Mouse (Mus musculus) forebrain, postnatal 0 days (tissue): ENCODE data around the gene Usp32. TPM values are rescaled to one million over a fixed set of nuclear protein-coding genes. Genes with fewer than 3 reads are reported as not detected.

ENCODE experiments used
- ATAC-seq: fragments of 200-750 bp; cut with Nextera tagmentation; 2 replicates; pipeline ENCODE4 v1.8.0; 2017; ENCODE audit warnings: mild to moderate bottlenecking, moderate library complexity
- DNase-seq: peaks from one replicate; pipeline ENCODE4 v3.0.0-alpha.2; 2015
- H3K27ac ChIP-seq: fragments of 300-500 bp; sonication (generic); 2 replicates; pipeline ENCODE4 v1.5.1; 2014; ENCODE audit warnings: low read depth, mild to moderate bottlenecking, antibody characterized with exemption, low read length, moderate library complexity, mixed read lengths
- H3K27me3 ChIP-seq: fragments of 300-500 bp; sonication (generic); 2 replicates; pipeline ENCODE4 v1.6.1; 2014; ENCODE audit warnings: mild to moderate bottlenecking, low read length, mixed read lengths; ENCODE audit not compliant: insufficient read depth
- H3K36me3 ChIP-seq: fragments of 300-500 bp; sonication (generic); 2 replicates; pipeline ENCODE4 v1.6.1; 2014; ENCODE audit warnings: mild to moderate bottlenecking, moderate library complexity; ENCODE audit not compliant: insufficient read depth
- H3K4me1 ChIP-seq: fragments of 300-500 bp; sonication (generic); 2 replicates; pipeline ENCODE4 v1.6.1; 2014; ENCODE audit warnings: antibody characterized with exemption; ENCODE audit not compliant: insufficient read depth
- H3K4me2 ChIP-seq: fragments of 300-500 bp; sonication (generic); 2 replicates; pipeline ENCODE4 v1.6.1; 2014; ENCODE audit warnings: low read depth, mild to moderate bottlenecking, moderate library complexity
- H3K4me3 ChIP-seq: fragments of 300-500 bp; sonication (generic); 2 replicates; pipeline ENCODE4 v1.5.1; 2014; ENCODE audit warnings: low read depth, low read length, mixed read lengths
- H3K9ac ChIP-seq: fragments of 300-500 bp; sonication (generic); 2 replicates; pipeline ENCODE4 v1.6.1; 2014; ENCODE audit warnings: mild to moderate bottlenecking
- H3K9me3 ChIP-seq: fragments of 300-500 bp; sonication (generic); 2 replicates; pipeline ENCODE4 v1.6.1; 2016; ENCODE audit warnings: low read length
- CTCF ChIP-seq: sonication (generic); IDR thresholded peaks from 2 replicates; pipeline ENCODE4 v1.5.1; 2016; ENCODE audit warnings: antibody characterized with exemption, control low read depth, low read depth
- WGBS: fragments of 180-500 bp; shearing (Covaris S2); extraction: QIAGEN DNeasy Blood & Tissue Kit; methylation state at CpG from one replicate; pipeline ENCODE4 v1.1.7; 2014; 5-methylcytosine and 5-hydroxymethylcytosine counted together
- polyA plus RNA-seq: library from polyadenylated mRNA; unstranded; fragments of >200 nt; fragmentation: Nextera tagmentation; extraction: Ambion mirVana; gene quantifications from 2 replicates; pipeline ENCODE4 v1.2.1, GENCODE M21; 2015
- total RNA-seq: library from RNA; depleted of rRNA; stranded (reverse); fragments of >200 nt; gene quantifications from 2 replicates; pipeline ENCODE4 v1.2.3, GENCODE M21; 2014; rRNA removed

Gene Usp32
- total and polyA plus RNA-seq, 2 experiments from 2014 or later: 7.6 to 44.4 TPM

GRCm38 (mm10) chr11:84943948-84944347 lies 196.0 kb downstream of the Usp32 start:
- H3K36me3 ChIP-seq: no peaks in the 10 kb centered on the region
- TF ChIP-seq CTCF: no peak
- H3K4me3 ChIP-seq: 0 out of 2 replicates have a peak overlapping the region, but pooled peaks have one; percentile 12
- H3K9me3 ChIP-seq: no peaks in the 10 kb centered on the region
- 2% methylated on average over 15 of the region's 15 CpGs for WGBS
- peaks cover 9% of the 10 kb centered on the region for H3K4me1 ChIP-seq
- H3K27ac ChIP-seq: no peak overlapping the region
- DNase-seq (peak; percentile 19), ATAC-seq (no peak)
- 0 out of 2 replicates have a peak overlapping the region, but pooled peaks have one; percentile 2 for H3K9ac ChIP-seq
- H3K4me2 ChIP-seq: peak overlapping the region; percentile 19; the same call in 1 of the 2 replicates
- H3K27me3 ChIP-seq: no peaks in the 10 kb centered on the region

- DNase-seq: peak; percentile 45
Measured at GRCm38 (mm10) chr11:84940140-84940539, 199.8 kb downstream of the Usp32 start.

GRCm38 (mm10) chr11:84939508-84940053 lies 200.4 kb downstream of the Usp32 start:
- TF ChIP-seq CTCF: no peak
- H3K27ac ChIP-seq: peak overlapping the region; percentile 88

More at GRCm38 (mm10) chr11:84940140-84940539, 199.8 kb downstream of the Usp32 start:
- TF ChIP-seq CTCF: no peak
- WGBS: 50% methylated on average over 10 of the region's 10 CpGs
- Histone ChIP-seq H3K4me2 (no peak overlapping the region), H3K9me3 (no peaks in the 10 kb centered on the region), H3K27me3 (no peaks in the 10 kb centered on the region), H3K27ac (peak overlapping the region; percentile 88), H3K9ac (no peak overlapping the region), H3K36me3 (no peaks in the 10 kb centered on the region), H3K4me1 (peaks cover 9% of the 10 kb centered on the region), H3K4me3 (no peak overlapping the region)
- ATAC-seq: peak; percentile 19; the same call in 1 of the 2 replicates

More at GRCm38 (mm10) chr11:84939508-84940053, 200.4 kb downstream of the Usp32 start:
- H3K36me3 ChIP-seq: no peaks in the 10 kb centered on the region
- H3K4me3 ChIP-seq: no peak overlapping the region
- H3K9me3 ChIP-seq: no peaks in the 10 kb centered on the region
- H3K27me3 ChIP-seq: no peaks in the 10 kb centered on the region
- DNase-seq: peak; percentile 88
- peaks cover 9% of the 10 kb centered on the region for H3K4me1 ChIP-seq
- ATAC-seq: peak; percentile 91
- 37% methylated on average over 8 of the region's 8 CpGs for WGBS
- 0 out of 2 replicates have a peak overlapping the region, but pooled peaks have one; percentile 22 for H3K9ac ChIP-seq
- H3K4me2 ChIP-seq: no peak overlapping the region

Other genes with a start within 250 kb of the Usp32 start
- 40.0 and 50.7 TPM in 2 replicates for gene Znhit3, start 223.8 kb downstream of the Usp32 start, total RNA-seq
- 83.9 and 96.1 TPM in 2 replicates for gene Znhit3, start 223.8 kb downstream of the Usp32 start, polyA plus RNA-seq
- gene Car4, start 182.4 kb downstream of the Usp32 start, total RNA-seq: 1.2 and 4.2 TPM in 2 replicates
- gene Car4, start 182.4 kb downstream of the Usp32 start, polyA plus RNA-seq: 10.6 and 12.8 TPM in 2 replicates
- 2.8 TPM in 1 of 2 replicates, not detected in the other for gene 1700125H20Rik, start 30.2 kb upstream of the Usp32 start, total RNA-seq
- gene 1700125H20Rik, start 30.2 kb upstream of the Usp32 start, polyA plus RNA-seq: 3.4 and 4.6 TPM in 2 replicates
- 50.2 and 67.8 TPM in 2 replicates for gene Appbp2, start 95.0 kb upstream of the Usp32 start, total RNA-seq
- 26.8 and 41.9 TPM in 2 replicates for gene Appbp2, start 95.0 kb upstream of the Usp32 start, polyA plus RNA-seq
- gene Ppm1d, start 171.1 kb upstream of the Usp32 start, total RNA-seq: 18.5 and 31.6 TPM in 2 replicates
- gene Ppm1d, start 171.1 kb upstream of the Usp32 start, polyA plus RNA-seq: 16.3 and 16.6 TPM in 2 replicates
- 29.3 and 33.1 TPM in 2 replicates for gene Bcas3, start 213.0 kb upstream of the Usp32 start, total RNA-seq
- 30.3 and 31.6 TPM in 2 replicates for gene Bcas3, start 213.0 kb upstream of the Usp32 start, polyA plus RNA-seq